Mouse (Mus musculus) liver, embryonic 16.5 days (tissue): ENCODE results near the gene Mmp14. TPM values are rescaled to one million over a fixed set of nuclear protein-coding genes. Genes with fewer than 3 reads are reported as not detected.

ENCODE experiments used
- ATAC-seq: fragments of 200-750 bp; cut with Nextera tagmentation; 2 replicates; pipeline ENCODE4 v1.8.0; 2017; ENCODE audit warnings: low read depth, mild to moderate bottlenecking, moderate number of reproducible peaks, moderate library complexity
- H3K27ac ChIP-seq: fragments of 300-500 bp; sonication (generic); 2 replicates; pipeline ENCODE4 v1.5.1; 2014; ENCODE audit warnings: mild to moderate bottlenecking, low read length
- H3K27me3 ChIP-seq: fragments of 300-500 bp; sonication (generic); 2 replicates; pipeline ENCODE4 v1.6.1; 2014; ENCODE audit warnings: low read depth, low read length, mixed read lengths; ENCODE audit not compliant: control insufficient read depth, insufficient read depth
- H3K36me3 ChIP-seq: fragments of 300-500 bp; sonication (generic); 2 replicates; pipeline ENCODE4 v1.6.1; 2014; ENCODE audit warnings: mild to moderate bottlenecking; ENCODE audit not compliant: control insufficient read depth, insufficient read depth
- H3K4me1 ChIP-seq: fragments of 300-500 bp; sonication (generic); 2 replicates; pipeline ENCODE4 v1.6.1; 2014; ENCODE audit warnings: low read depth, low read length, mixed read lengths; ENCODE audit not compliant: control insufficient read depth
- H3K4me2 ChIP-seq: fragments of 300-500 bp; sonication (generic); 2 replicates; pipeline ENCODE4 v1.6.1; 2014; ENCODE audit warnings: low read depth, low read length, mixed read lengths
- H3K4me3 ChIP-seq: fragments of 300-500 bp; sonication (generic); 2 replicates; pipeline ENCODE4 v1.5.1; 2014; ENCODE audit warnings: low read depth, mild to moderate bottlenecking, low read length
- H3K9ac ChIP-seq: fragments of 300-500 bp; sonication (generic); 2 replicates; pipeline ENCODE4 v1.6.1; 2014; ENCODE audit warnings: low read depth, low read length
- H3K9me3 ChIP-seq: fragments of 300-500 bp; sonication (generic); replicated peaks from 2 replicates; pipeline ENCODE4 v1.6.1; 2016; ENCODE audit warnings: low read length; ENCODE audit not compliant: control insufficient read depth
- WGBS: fragments of 180-500 bp; shearing (Covaris S2); extraction: QIAGEN DNeasy Blood & Tissue Kit; methylation state at CpG from one replicate; pipeline ENCODE4 v1.1.7; 2014; ENCODE audit not compliant: insufficient replicate concordance; 5-methylcytosine and 5-hydroxymethylcytosine counted together
- polyA plus RNA-seq: library from polyadenylated mRNA; unstranded; fragments of >200 nt; fragmentation: Nextera tagmentation; extraction: Ambion mirVana; gene quantifications from 2 replicates; pipeline ENCODE4 v1.2.1, GENCODE M21; 2015

Gene Mmp14
- polyA plus RNA-seq, 1 experiment from 2014 or later: 25.3 TPM

GRCm38 (mm10) chr14:54439610-54440009 lies 8.2 kb downstream of the Mmp14 start:
- ATAC-seq: no peak
- no peak overlapping the region for H3K4me2 ChIP-seq
- 67% methylated on average over 7 of the region's 7 CpGs for WGBS
- no peaks in the 10 kb centered on the region for H3K4me1 ChIP-seq
- H3K4me3 ChIP-seq: no peak overlapping the region
- peaks cover 2% of the 10 kb centered on the region; the same call in 1 of the 2 replicates for H3K36me3 ChIP-seq
- H3K27ac ChIP-seq: no peak overlapping the region
- no peak overlapping the region for H3K9ac ChIP-seq
- no peaks in the 10 kb centered on the region for H3K27me3 ChIP-seq
- H3K9me3 ChIP-seq: no peaks in the 10 kb centered on the region

GRCm38 (mm10) chr14:54440538-54440937 lies 9.1 kb downstream of the Mmp14 start:
- Histone ChIP-seq H3K27ac (no peak overlapping the region), H3K27me3 (no peaks in the 10 kb centered on the region), H3K36me3 (peaks cover 2% of the 10 kb centered on the region; the same call in 1 of the 2 replicates), H3K4me2 (no peak overlapping the region), H3K4me3 (no peak overlapping the region), H3K9ac (no peak overlapping the region), H3K4me1 (peaks cover 3% of the 10 kb centered on the region; the same call in 1 of the 2 replicates), H3K9me3 (no peaks in the 10 kb centered on the region)
- ATAC-seq: no peak
- 72% methylated on average over 14 of the region's 14 CpGs for WGBS

GRCm38 (mm10) chr14:54441365-54441764 lies 10.0 kb downstream of the Mmp14 start:
- ATAC-seq: no peak
- peaks cover 5% of the 10 kb centered on the region; the same call in 1 of the 2 replicates for H3K4me1 ChIP-seq
- WGBS: 61% methylated on average over 4 of the region's 4 CpGs

GRCm38 (mm10) chr14:54442548-54442947 lies 11.1 kb downstream of the Mmp14 start:
- no peak overlapping the region for H3K27ac ChIP-seq
- no peak overlapping the region for H3K9ac ChIP-seq
- no peak overlapping the region for H3K4me2 ChIP-seq
- no peak overlapping the region for H3K4me3 ChIP-seq
- no peaks in the 10 kb centered on the region for H3K27me3 ChIP-seq
- ATAC-seq: no peak
- H3K4me1 ChIP-seq: peaks cover 5% of the 10 kb centered on the region; the same call in 1 of the 2 replicates
- H3K36me3 ChIP-seq: peaks cover 2% of the 10 kb centered on the region; the same call in 1 of the 2 replicates
- no peaks in the 10 kb centered on the region for H3K9me3 ChIP-seq
- 52% methylated on average over 3 of the region's 3 CpGs for WGBS

More at GRCm38 (mm10) chr14:54441365-54441764, 10.0 kb downstream of the Mmp14 start:
- Histone ChIP-seq H3K9me3 (no peaks in the 10 kb centered on the region), H3K36me3 (peaks cover 2% of the 10 kb centered on the region; the same call in 1 of the 2 replicates), H3K27ac (no peak overlapping the region), H3K27me3 (no peaks in the 10 kb centered on the region), H3K4me3 (no peak overlapping the region), H3K4me2 (no peak overlapping the region), H3K9ac (no peak overlapping the region)

GRCm38 (mm10) chr14:54443196-54443595 lies 11.8 kb downstream of the Mmp14 start:
- peak; percentile 49; the same call in 1 of the 2 replicates for ATAC-seq
- Histone ChIP-seq H3K36me3 (peaks cover 2% of the 10 kb centered on the region; the same call in 1 of the 2 replicates), H3K27me3 (no peaks in the 10 kb centered on the region), H3K4me3 (no peak overlapping the region), H3K9ac (no peak overlapping the region), H3K9me3 (no peaks in the 10 kb centered on the region), H3K27ac (no peak overlapping the region), H3K4me2 (no peak overlapping the region), H3K4me1 (peaks cover 5% of the 10 kb centered on the region; the same call in 1 of the 2 replicates)
- 46% methylated on average over 3 of the region's 3 CpGs for WGBS

- no peak overlapping the region for H3K27ac ChIP-seq
- H3K9ac ChIP-seq: no peak overlapping the region
- H3K4me1 ChIP-seq: peaks cover 8% of the 10 kb centered on the region
- H3K9me3 ChIP-seq: no peaks in the 10 kb centered on the region
- H3K36me3 ChIP-seq: peaks cover under 1% of the 10 kb centered on the region; the same call in 1 of the 2 replicates
- H3K27me3 ChIP-seq: no peaks in the 10 kb centered on the region
- no peak overlapping the region for H3K4me3 ChIP-seq
- WGBS: 67% methylated on average over 15 of the region's 15 CpGs
- no peak for ATAC-seq
- no peak overlapping the region for H3K4me2 ChIP-seq
Measured at GRCm38 (mm10) chr14:54443712-54444618, 12.6 kb downstream of the Mmp14 start.

GRCm38 (mm10) chr14:54445476-54445875 lies 14.1 kb downstream of the Mmp14 start:
- no peak for ATAC-seq
- Histone ChIP-seq H3K9ac (no peak overlapping the region), H3K4me3 (no peak overlapping the region), H3K4me1 (peaks cover 12% of the 10 kb centered on the region), H3K27me3 (no peaks in the 10 kb centered on the region), H3K27ac (no peak overlapping the region), H3K4me2 (no peak overlapping the region), H3K36me3 (no peaks in the 10 kb centered on the region), H3K9me3 (no peaks in the 10 kb centered on the region)
- WGBS: 54% methylated on average over 3 of the region's 3 CpGs

GRCm38 (mm10) chr14:54453566-54453965 lies 22.2 kb downstream of the Mmp14 start:
- H3K27ac ChIP-seq: no peak overlapping the region
- H3K4me3 ChIP-seq: no peak overlapping the region
- no peaks in the 10 kb centered on the region for H3K9me3 ChIP-seq
- no peak for ATAC-seq
- 71% methylated on average over 9 of the region's 9 CpGs for WGBS
- H3K9ac ChIP-seq: no peak overlapping the region
- H3K27me3 ChIP-seq: no peaks in the 10 kb centered on the region
- H3K36me3 ChIP-seq: no peaks in the 10 kb centered on the region
- peaks cover 16% of the 10 kb centered on the region for H3K4me1 ChIP-seq
- H3K4me2 ChIP-seq: no peak overlapping the region
